Mouse (Mus musculus) liver, embryonic 14.5 days (tissue): ENCODE data around the gene Serpini2. TPM values are rescaled to one million over a fixed set of nuclear protein-coding genes. Genes with fewer than 3 reads are reported as not detected.
"Not testable (repeated sequence)": the region's sequence is repeated elsewhere in the genome, so short reads cannot be mapped to it uniquely, and the experiment has no call there.

ENCODE experiments used
- ATAC-seq: fragments of 200-750 bp; cut with Nextera tagmentation; 2 replicates; pipeline ENCODE4 v1.8.0; 2017; ENCODE audit warnings: moderate number of reproducible peaks, mild to moderate bottlenecking, moderate library complexity; ENCODE audit not compliant: insufficient read depth
- DNase-seq, 3 experiments: peaks; one replicate each; pipeline ENCODE4 v3.0.0-alpha.2; 2012 to 2013; ENCODE audit warnings: low read depth in 3 of 3, low spot score in 3 of 3
- H3K27ac ChIP-seq: fragments of 300-500 bp; sonication (generic); 2 replicates; pipeline ENCODE4 v1.5.1; 2014; ENCODE audit warnings: moderate library complexity, mild to moderate bottlenecking, control low read depth, inconsistent platforms
- H3K27me3 ChIP-seq: fragments of 300-500 bp; sonication (generic); 2 replicates; pipeline ENCODE4 v1.6.1; 2014; ENCODE audit warnings: mild to moderate bottlenecking, low read length, moderate library complexity; ENCODE audit not compliant: control insufficient read depth, insufficient read depth
- H3K36me3 ChIP-seq: fragments of 300-500 bp; sonication (generic); replicated peaks from 2 replicates; pipeline ENCODE4 v1.6.1; 2014; ENCODE audit warnings: low read depth; ENCODE audit not compliant: control insufficient read depth, insufficient read depth
- H3K4me1 ChIP-seq, 2 experiments: fragments of 200-500 bp in 1 of 2; fragments of 300-500 bp in 1 of 2; sonication (generic) in 1 of 2; replicated peaks; 2 replicates each; pipeline ENCODE4 v1.6.1; 2012 to 2014; ENCODE audit warnings: antibody characterized with exemption in 1 of 2, inconsistent platforms in 1 of 2, low read length in 1 of 2; ENCODE audit not compliant: control insufficient read depth in 2 of 2, insufficient read depth in 2 of 2
- H3K4me2 ChIP-seq: fragments of 300-500 bp; sonication (generic); 2 replicates; pipeline ENCODE4 v1.6.1; 2014; ENCODE audit warnings: low read depth, mild to moderate bottlenecking, control low read depth, moderate library complexity
- H3K4me3 ChIP-seq, 2 experiments: fragments of 200-500 bp in 1 of 2; fragments of 300-500 bp in 1 of 2; sonication (generic) in 1 of 2; 2 replicates each; pipeline ENCODE4 v1.5.1; 2012 to 2014; ENCODE audit warnings: low read depth in 2 of 2, low read length in 2 of 2, mild to moderate bottlenecking in 2 of 2, control low read depth in 1 of 2, inconsistent platforms in 1 of 2, moderate library complexity in 1 of 2; ENCODE audit not compliant: insufficient read depth in 1 of 2
- H3K9ac ChIP-seq: fragments of 300-500 bp; sonication (generic); replicated peaks from 2 replicates; pipeline ENCODE4 v1.6.1; 2014; ENCODE audit warnings: mild to moderate bottlenecking, control low read depth, moderate library complexity
- H3K9me3 ChIP-seq: fragments of 300-500 bp; sonication (generic); 2 replicates; pipeline ENCODE4 v1.6.1; 2016; ENCODE audit warnings: low read length, mixed read lengths; ENCODE audit not compliant: control insufficient read depth
- CTCF ChIP-seq: IDR thresholded peaks from 2 replicates; pipeline ENCODE4 v1.5.1; 2016; ENCODE audit warnings: antibody characterized with exemption, low read depth, control low read depth
- EP300 ChIP-seq: IDR thresholded peaks from 2 replicates; pipeline ENCODE4 v1.6.1; 2016; ENCODE audit warnings: antibody characterized with exemption, low read depth
- WGBS: fragments of 180-500 bp; shearing (Covaris S2); extraction: QIAGEN DNeasy Blood & Tissue Kit; methylation state at CpG from one replicate; pipeline ENCODE4 v1.1.7; 2014; ENCODE audit not compliant: insufficient replicate concordance; 5-methylcytosine and 5-hydroxymethylcytosine counted together
- polyA plus RNA-seq, 2 experiments: library from polyadenylated mRNA; depleted of rRNA in 1 of 2; stranded (reverse) in 1 of 2; unstranded in 1 of 2; fragments of >200 nt; fragmentation: Nextera tagmentation in 1 of 2; extraction: Ambion mirVana in 1 of 2; gene quantifications; 2 replicates each; pipeline versions ENCODE4 v1.2.1 to v1.2.3; 2012 to 2014

Gene Serpini2
- polyA plus RNA-seq, 2 experiments = 0.24 TPM; not detected in 1

GRCm38 (mm10) chr3:75301072-75301471, 31.2 kb upstream of the Serpini2 start:
- Histone ChIP-seq H3K9ac (no peak overlapping the region), H3K4me3 (no peak overlapping the region), H3K9me3 (no peaks in the 10 kb centered on the region), H3K27me3 (no peaks in the 10 kb centered on the region), H3K4me2 (no peak overlapping the region), H3K27ac (no peak overlapping the region), H3K4me1 (no peaks in the 10 kb centered on the region), H3K36me3 (no peaks in the 10 kb centered on the region)
- DNase-seq (no peak), ATAC-seq (no peak)
- 85% methylated on average over 2 of the region's 2 CpGs for WGBS
- TF ChIP-seq CTCF = no peak
- TF ChIP-seq EP300 = no peak

GRCm38 (mm10) chr3:75299464-75299863, 29.6 kb upstream of the Serpini2 start:
- ATAC-seq, H3K9me3 ChIP-seq: not testable (repeated sequence)
- 57% methylated on average over 1 of the region's 1 CpGs for WGBS

DNA sequence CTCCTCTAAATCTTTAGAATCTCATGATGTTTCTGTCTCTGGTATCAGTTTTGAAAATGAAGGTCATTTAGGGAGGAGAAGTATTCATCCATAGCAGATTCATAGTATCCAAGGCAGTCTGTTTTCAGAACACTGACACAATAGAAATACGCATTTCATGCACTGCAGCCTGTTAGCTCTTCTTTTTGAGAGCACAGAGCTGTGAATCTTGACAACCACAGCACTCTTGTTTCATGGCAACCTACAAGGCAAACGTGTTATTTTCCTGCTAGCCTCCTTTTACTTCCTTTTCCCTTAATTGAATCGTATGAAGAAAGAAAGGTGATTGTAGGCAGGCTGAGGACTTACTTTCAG, 27.9 kb upstream of the Serpini2 start:
- Histone ChIP-seq H3K4me2 (no peak overlapping the region), H3K36me3 (no peaks in the 10 kb centered on the region), H3K9me3 (no peaks in the 10 kb centered on the region), H3K4me1 (no peaks in the 10 kb centered on the region), H3K27ac (no peak overlapping the region), H3K4me3 (no peak overlapping the region), H3K27me3 (no peaks in the 10 kb centered on the region), H3K9ac (no peak overlapping the region)
- TF ChIP-seq EP300 (no peak), CTCF (no peak)
- ATAC-seq = no peak
- DNase-seq = no peak
- 25% methylated on average over 3 of the region's 3 CpGs for WGBS

More at GRCm38 (mm10) chr3:75299464-75299863, 29.6 kb upstream of the Serpini2 start:
- not testable (repeated sequence) for H3K4me2 ChIP-seq, H3K27me3 ChIP-seq, H3K36me3 ChIP-seq, H3K4me1 ChIP-seq, H3K9ac ChIP-seq, H3K27ac ChIP-seq, H3K4me3 ChIP-seq, DNase-seq

- no peaks in the 10 kb centered on the region for H3K4me1 ChIP-seq
- H3K36me3 ChIP-seq = no peaks in the 10 kb centered on the region
- DNase-seq = no peak
- H3K9ac ChIP-seq = no peak overlapping the region
- H3K27me3 ChIP-seq = no peaks in the 10 kb centered on the region
- no peaks in the 10 kb centered on the region for H3K9me3 ChIP-seq
- H3K4me3 ChIP-seq = no peak overlapping the region
- no peak for ATAC-seq
- H3K27ac ChIP-seq = no peak overlapping the region
- H3K4me2 ChIP-seq = no peak overlapping the region
- 56% methylated on average over 2 of the region's 2 CpGs for WGBS
- TF ChIP-seq CTCF (no peak), EP300 (no peak)
Observed at GRCm38 (mm10) chr3:75297026-75297757, 27.3 kb upstream of the Serpini2 start.

DNA sequence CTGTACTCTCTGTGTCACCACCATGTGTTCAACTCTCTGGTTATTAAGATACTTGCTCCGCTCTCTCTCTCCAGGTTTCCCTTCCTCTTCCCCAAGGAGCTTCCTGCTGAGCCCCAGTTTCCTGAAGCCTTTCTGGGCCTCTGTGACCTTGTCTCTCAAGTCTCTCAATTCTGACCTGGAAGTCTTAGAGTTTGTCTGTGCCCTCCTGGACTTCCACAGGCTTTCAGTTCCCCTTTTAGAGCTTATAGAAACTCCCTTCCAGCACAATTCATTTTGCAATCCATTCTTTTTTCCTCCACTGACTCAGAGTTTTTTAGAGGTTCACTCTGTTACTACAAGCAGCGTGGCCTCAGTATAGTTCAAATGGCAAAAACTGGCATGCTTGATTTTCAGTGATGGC, 23.4 kb upstream of the Serpini2 start:
- Histone ChIP-seq H3K27me3 (no peaks in the 10 kb centered on the region), H3K9me3 (no peaks in the 10 kb centered on the region), H3K9ac (no peak overlapping the region), H3K36me3 (no peaks in the 10 kb centered on the region), H3K4me2 (no peak overlapping the region), H3K27ac (no peak overlapping the region), H3K4me3 (no peak overlapping the region), H3K4me1 (no peaks in the 10 kb centered on the region)
- TF ChIP-seq EP300 (no peak), CTCF (no peak)
- no peak for DNase-seq
- 50% methylated on average over 2 of the region's 2 CpGs for WGBS
- no peak for ATAC-seq
